Mouse (Mus musculus): ENCODE data around the gene Ubqln4. TPM values are rescaled to one million over a fixed set of nuclear protein-coding genes. Genes with fewer than 3 reads are reported as not detected.

The Ubqln4 gene
- total and polyA plus RNA-seq, 3 experiments: 40.6 to 81.2 (median 63.4) TPM

DNA sequence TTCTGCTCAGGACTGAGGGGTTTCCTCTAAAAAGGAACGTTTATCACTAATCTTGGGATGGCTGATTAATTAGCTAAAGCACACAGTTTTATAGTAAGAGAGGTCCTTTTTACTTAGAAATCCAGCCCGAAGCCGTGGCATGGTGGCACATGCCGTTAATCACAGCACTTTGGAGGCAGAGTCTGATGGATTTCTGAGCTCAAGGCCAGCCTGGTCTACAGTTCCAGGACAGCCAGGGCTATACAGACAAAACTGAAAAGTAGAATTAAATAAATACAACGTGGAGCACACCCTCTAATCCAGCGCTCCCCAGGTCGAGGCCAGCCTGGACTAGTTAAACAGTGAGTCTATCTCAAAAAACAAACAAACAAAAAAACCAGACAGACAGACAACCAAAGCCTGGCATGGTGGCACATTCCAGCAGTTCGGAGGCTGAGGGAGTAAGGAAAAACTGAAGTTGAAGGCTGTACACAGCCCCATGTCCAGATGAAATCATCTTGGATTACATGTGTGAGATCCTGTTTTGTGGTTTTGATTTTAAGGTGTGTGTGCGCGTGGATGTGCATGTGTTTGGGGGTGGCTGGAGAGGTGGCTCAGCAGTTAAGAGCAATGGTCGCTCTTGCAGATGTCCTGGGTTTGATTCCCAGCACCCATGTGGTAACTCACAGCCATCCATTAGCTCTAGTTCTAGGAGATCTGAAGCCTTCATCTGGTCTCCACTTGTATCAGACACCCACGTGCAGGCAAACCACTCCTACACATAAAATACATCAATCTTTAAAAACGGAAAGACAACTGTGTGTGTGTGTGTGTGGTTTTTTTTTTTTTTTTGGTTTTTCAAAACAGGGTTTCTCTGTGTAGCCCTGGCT lies 42.9 kb upstream of the Ubqln4 start:
- Histone ChIP-seq H3K9me3 (replicated peaks) (no peaks in the 10 kb centered on the region), H3K4me3 (ENCODE audit: low read depth, low read length) (peak overlapping the region; percentile 70; the same call in 1 of the 2 replicates), H3K4me1 (ENCODE audit: insufficient read depth, low read depth, low read length) (peaks cover 97% of the 10 kb centered on the region), H3K27me3 (ENCODE audit: insufficient read depth, low read length) (no peaks in the 10 kb centered on the region), H3K36me3 (replicated peaks) (peaks cover 7% of the 10 kb centered on the region)
- DNase-seq (ENCODE audit: low spot score) (no peak), ATAC-seq (ENCODE audit: extremely low read depth, insufficient number of reproducible peaks, low FRiP score, poor library complexity, severe bottlenecking) (no peak)
- TF ChIP-seq TAL1 (conservative IDR thresholded peaks at IDR 0.05; ENCODE audit: low read depth, low read length) (no peak), POLR2AphosphoS5 (IDR thresholded peaks at IDR 0.05; ENCODE audit: insufficient replicate concordance, low read depth, low read length) (no peak), GATA2 (IDR thresholded peaks at IDR 0.05; ENCODE audit: borderline replicate concordance, low read depth, low read length) (no peak), CTCF (IDR thresholded peaks at IDR 0.05; ENCODE audit: low read depth, low read length) (no peak), GATA1 (IDR thresholded peaks at IDR 0.05; ENCODE audit: borderline replicate concordance, low read length) (no peak)

DNA sequence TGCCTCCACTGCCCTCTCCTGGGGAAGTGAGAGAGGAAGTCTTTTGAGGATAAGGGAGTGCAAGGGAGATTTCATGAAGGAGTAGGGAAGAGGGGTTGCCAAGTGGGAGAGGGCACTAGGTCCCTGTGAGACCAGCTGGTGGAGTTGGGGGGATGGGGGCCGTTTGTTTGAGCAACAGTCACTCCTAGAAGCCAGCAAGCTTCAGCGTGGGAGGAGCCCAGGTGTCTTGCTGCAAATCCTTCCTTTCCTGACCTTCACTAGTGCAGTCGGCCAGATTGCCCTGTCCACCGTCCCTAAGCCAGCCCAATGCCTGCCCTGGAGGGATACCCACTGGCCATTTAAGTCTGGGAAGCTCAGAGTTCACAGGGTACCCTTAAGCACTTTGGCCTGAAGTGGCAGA lies 42.0 kb upstream of the Ubqln4 start:
- no peak for ATAC-seq (ENCODE audit: extremely low read depth, insufficient number of reproducible peaks, low FRiP score, poor library complexity, severe bottlenecking)
- Histone ChIP-seq H3K4me1 (ENCODE audit: insufficient read depth, low read depth, low read length) (peaks cover 94% of the 10 kb centered on the region), H3K4me3 (ENCODE audit: low read depth, low read length) (peak overlapping the region; percentile 22; the same call in 1 of the 2 replicates), H3K9me3 (replicated peaks) (no peaks in the 10 kb centered on the region), H3K36me3 (replicated peaks) (peaks cover 7% of the 10 kb centered on the region), H3K27me3 (ENCODE audit: insufficient read depth, low read length) (no peaks in the 10 kb centered on the region)
- no peak for DNase-seq (ENCODE audit: low spot score)
- TF ChIP-seq CTCF (IDR thresholded peaks at IDR 0.05; ENCODE audit: low read depth, low read length) (no peak), GATA2 (IDR thresholded peaks at IDR 0.05; ENCODE audit: borderline replicate concordance, low read depth, low read length) (no peak), POLR2AphosphoS5 (IDR thresholded peaks at IDR 0.05; ENCODE audit: insufficient replicate concordance, low read depth, low read length) (no peak), TAL1 (conservative IDR thresholded peaks at IDR 0.05; ENCODE audit: low read depth, low read length) (no peak), GATA1 (IDR thresholded peaks at IDR 0.05; ENCODE audit: borderline replicate concordance, low read length) (no peak)

DNA sequence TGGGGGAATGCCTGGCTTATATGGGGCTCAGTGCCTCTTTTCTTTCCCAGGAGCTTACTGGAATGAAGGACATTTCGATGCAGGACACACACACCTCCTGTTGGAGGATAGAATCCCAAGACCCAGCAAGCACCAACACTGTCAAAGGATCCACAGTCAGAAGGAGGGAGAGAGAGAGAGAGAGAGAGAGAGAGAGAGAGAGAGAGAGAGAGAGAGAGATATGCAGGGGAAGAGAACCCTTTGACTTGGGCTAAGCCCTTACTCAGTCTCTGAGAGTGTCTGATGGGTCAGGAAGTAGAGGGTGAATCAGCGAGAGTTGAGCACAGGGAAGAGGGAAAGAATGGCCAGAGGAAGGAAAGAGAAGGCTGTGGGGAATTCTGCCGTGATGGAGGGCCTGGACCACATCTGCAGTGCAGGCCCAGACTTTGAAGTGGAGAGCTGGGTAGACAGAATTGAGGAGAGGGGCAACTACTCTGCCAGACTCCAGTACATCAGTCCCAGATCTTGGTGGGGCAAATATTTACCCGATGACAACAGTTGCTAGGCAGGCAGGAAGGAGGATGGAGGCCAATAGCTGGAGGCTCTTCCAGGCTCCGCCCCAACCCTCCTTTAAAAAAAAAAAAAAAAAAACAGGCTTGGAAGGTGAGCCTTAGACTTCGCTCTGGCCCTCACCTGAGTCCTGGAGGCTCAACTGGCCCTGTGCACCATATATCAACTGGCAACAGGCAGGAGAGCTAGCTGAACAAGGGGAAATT lies 41.2 kb upstream of the Ubqln4 start:
- DNase-seq (ENCODE audit: low spot score): no peak
- no peaks in the 10 kb centered on the region for H3K27me3 ChIP-seq (ENCODE audit: insufficient read depth, low read length)
- no peak for ATAC-seq (ENCODE audit: extremely low read depth, insufficient number of reproducible peaks, low FRiP score, poor library complexity, severe bottlenecking)
- peaks cover 87% of the 10 kb centered on the region for H3K4me1 ChIP-seq (ENCODE audit: insufficient read depth, low read depth, low read length)
- H3K9me3 ChIP-seq (replicated peaks): no peaks in the 10 kb centered on the region
- peaks cover 4% of the 10 kb centered on the region for H3K36me3 ChIP-seq (replicated peaks)
- no peak for TF ChIP-seq GATA2 (IDR thresholded peaks at IDR 0.05; ENCODE audit: borderline replicate concordance, low read depth, low read length)
- TF ChIP-seq CTCF (IDR thresholded peaks at IDR 0.05; ENCODE audit: low read depth, low read length): no peak
- no peak for TF ChIP-seq GATA1 (IDR thresholded peaks at IDR 0.05; ENCODE audit: borderline replicate concordance, low read length)
- no peak for TF ChIP-seq TAL1 (conservative IDR thresholded peaks at IDR 0.05; ENCODE audit: low read depth, low read length)
- TF ChIP-seq POLR2AphosphoS5 (IDR thresholded peaks at IDR 0.05; ENCODE audit: insufficient replicate concordance, low read depth, low read length): no peak
- no peak overlapping the region; the same call in 1 of the 2 replicates for H3K4me3 ChIP-seq (ENCODE audit: low read depth, low read length)

DNA sequence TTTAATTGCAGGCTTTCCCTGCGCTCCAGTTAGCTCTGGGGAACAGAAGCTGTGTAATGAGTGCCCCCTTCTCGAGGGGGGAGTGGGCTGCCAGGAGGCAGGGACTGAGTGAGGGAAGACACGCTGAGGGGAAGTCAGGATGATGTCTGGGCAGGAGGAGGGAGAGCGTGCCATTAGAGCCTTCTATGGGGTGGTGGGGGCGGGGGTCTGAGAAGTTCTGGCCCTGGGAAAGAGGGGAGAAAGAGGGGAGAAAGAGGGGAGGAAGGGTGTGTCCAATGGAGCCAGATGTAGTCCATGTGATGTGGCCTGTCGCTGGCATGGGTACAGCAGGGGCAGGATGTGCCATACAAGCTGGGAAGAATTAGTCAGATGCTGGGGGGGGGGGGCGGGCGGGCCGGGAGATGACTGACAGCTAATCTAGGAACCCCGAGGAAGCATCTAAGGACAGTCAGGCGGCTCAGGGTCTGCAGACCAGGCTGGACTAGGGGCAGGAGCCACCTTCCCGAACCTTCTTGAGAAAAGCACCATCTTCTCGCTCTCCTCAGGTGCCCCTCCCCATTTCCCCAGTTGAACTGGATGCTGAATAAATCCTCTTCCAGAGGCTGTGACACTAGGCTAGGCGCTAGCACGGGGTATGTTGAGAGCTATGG lies 40.5 kb upstream of the Ubqln4 start:
- Histone ChIP-seq H3K27me3 (ENCODE audit: insufficient read depth, low read length) (no peaks in the 10 kb centered on the region; the same call in 1 of the 2 replicates), H3K4me1 (ENCODE audit: insufficient read depth, low read depth, low read length) (peaks cover 81% of the 10 kb centered on the region), H3K4me3 (ENCODE audit: low read depth, low read length) (peak overlapping the region; percentile 31; the same call in 1 of the 2 replicates), H3K9me3 (replicated peaks) (no peaks in the 10 kb centered on the region), H3K36me3 (replicated peaks) (peaks cover 2% of the 10 kb centered on the region)
- ATAC-seq (ENCODE audit: extremely low read depth, insufficient number of reproducible peaks, low FRiP score, poor library complexity, severe bottlenecking): no peak
- DNase-seq (ENCODE audit: low spot score): no peak
- TF ChIP-seq GATA2 (IDR thresholded peaks at IDR 0.05; ENCODE audit: borderline replicate concordance, low read depth, low read length): no peak
- TF ChIP-seq TAL1 (conservative IDR thresholded peaks at IDR 0.05; ENCODE audit: low read depth, low read length): no peak
- no peak for TF ChIP-seq CTCF (IDR thresholded peaks at IDR 0.05; ENCODE audit: low read depth, low read length)
- TF ChIP-seq POLR2AphosphoS5 (IDR thresholded peaks at IDR 0.05; ENCODE audit: insufficient replicate concordance, low read depth, low read length): no peak

DNA sequence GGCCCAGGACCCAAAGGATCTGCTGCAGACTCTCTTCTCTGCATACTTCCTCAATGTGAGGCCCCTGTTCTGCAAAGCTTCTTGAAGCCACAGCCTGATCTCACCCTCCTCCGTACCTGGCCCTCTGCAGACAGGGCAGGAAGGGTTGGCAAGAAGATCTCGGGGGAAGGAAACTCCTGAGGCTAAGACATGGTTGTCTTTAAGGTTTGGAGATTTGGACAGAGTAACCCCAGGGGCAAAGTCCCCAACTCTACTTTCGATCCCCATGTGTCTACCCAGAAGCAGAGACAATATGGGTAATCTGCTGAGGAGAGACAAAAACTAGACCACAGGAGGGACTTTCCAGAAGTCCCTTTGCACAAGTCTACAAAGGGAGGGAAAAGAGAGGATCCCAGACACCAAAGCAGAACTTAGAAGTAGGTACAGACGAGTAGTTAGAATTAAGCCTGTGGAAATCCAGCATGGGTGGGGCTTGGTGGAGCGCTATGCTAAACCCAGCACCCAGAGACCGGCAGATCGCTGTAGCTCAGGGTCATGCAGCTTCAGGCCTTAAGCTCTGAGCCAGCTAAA lies 39.9 kb upstream of the Ubqln4 start:
- no peaks in the 10 kb centered on the region; the same call in 1 of the 2 replicates for H3K27me3 ChIP-seq (ENCODE audit: insufficient read depth, low read length)
- H3K4me3 ChIP-seq (ENCODE audit: low read depth, low read length): peak overlapping the region; percentile 31; the same call in 1 of the 2 replicates
- ATAC-seq (ENCODE audit: extremely low read depth, insufficient number of reproducible peaks, low FRiP score, poor library complexity, severe bottlenecking) (no peak), DNase-seq (ENCODE audit: low spot score) (no peak)
- no peaks in the 10 kb centered on the region for H3K9me3 ChIP-seq (replicated peaks)
- no peak for TF ChIP-seq POLR2AphosphoS5 (IDR thresholded peaks at IDR 0.05; ENCODE audit: insufficient replicate concordance, low read depth, low read length)
- TF ChIP-seq CTCF (IDR thresholded peaks at IDR 0.05; ENCODE audit: low read depth, low read length): no peak
- TF ChIP-seq GATA2 (IDR thresholded peaks at IDR 0.05; ENCODE audit: borderline replicate concordance, low read depth, low read length): no peak
- TF ChIP-seq TAL1 (conservative IDR thresholded peaks at IDR 0.05; ENCODE audit: low read depth, low read length): no peak
- TF ChIP-seq GATA1 (IDR thresholded peaks at IDR 0.05; ENCODE audit: borderline replicate concordance, low read length): no peak
- H3K4me1 ChIP-seq (ENCODE audit: insufficient read depth, low read depth, low read length): peaks cover 75% of the 10 kb centered on the region
- H3K36me3 ChIP-seq (replicated peaks): no peaks in the 10 kb centered on the region
